Mouse (Mus musculus): ENCODE data around the gene Agap2.

DNA sequence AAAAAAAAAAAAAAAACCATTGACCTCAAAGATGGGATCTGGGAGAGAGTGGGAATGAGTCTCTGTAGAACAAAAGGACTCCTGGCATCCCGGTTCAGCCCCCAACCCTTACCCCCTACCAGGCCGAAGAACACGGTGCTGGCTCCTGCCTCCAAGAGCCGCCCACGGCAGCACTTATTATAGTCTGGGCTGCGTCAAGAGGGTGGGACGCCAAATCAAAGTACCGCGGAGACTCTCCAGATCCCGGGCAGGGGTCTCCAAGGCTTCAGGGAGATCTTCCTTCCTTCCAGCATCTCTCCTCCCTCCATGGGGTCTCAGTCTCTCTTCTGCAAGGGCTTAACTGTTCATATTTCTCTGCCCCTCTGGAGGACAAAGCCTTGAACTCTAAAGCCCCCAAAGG is 2.4 kb downstream of the Agap2 start:
- TF ChIP-seq CTCF (IDR thresholded peaks at IDR 0.05; ENCODE audit: borderline replicate concordance, extremely low read depth, insufficient read depth, insufficient read length) (no peak), POLR2A (IDR thresholded peaks at IDR 0.05; ENCODE audit: borderline replicate concordance, extremely low read depth, insufficient read depth, insufficient read length, poor library complexity, severe bottlenecking) (no peak)

All from brain, embryonic 14.5 days (tissue).